Mouse (Mus musculus) hindbrain, postnatal 0 days (tissue): Measurements from ENCODE around the gene Pak3. TPM values are rescaled to one million over a fixed set of nuclear protein-coding genes. Genes with fewer than 3 reads are reported as not detected.

ENCODE experiments used
- ATAC-seq: fragments of 200-750 bp; cut with Nextera tagmentation; 2 replicates; pipeline ENCODE4 v1.8.0; 2017; ENCODE audit warnings: mild to moderate bottlenecking, moderate TSS enrichment, moderate library complexity
- DNase-seq: peaks from one replicate; pipeline ENCODE4 v3.0.0-alpha.2; 2015; ENCODE audit warnings: low spot score
- H3K27ac ChIP-seq: fragments of 300-500 bp; sonication (generic); 2 replicates; pipeline ENCODE4 v1.5.1; 2014; ENCODE audit warnings: mild to moderate bottlenecking
- H3K27me3 ChIP-seq: fragments of 300-500 bp; sonication (generic); 2 replicates; pipeline ENCODE4 v1.6.1; 2014; ENCODE audit warnings: low read length, mixed read lengths; ENCODE audit not compliant: insufficient read depth
- H3K36me3 ChIP-seq: fragments of 300-500 bp; sonication (generic); 2 replicates; pipeline ENCODE4 v1.6.1; 2014; ENCODE audit warnings: low read length, mixed read lengths; ENCODE audit not compliant: insufficient read depth
- H3K4me1 ChIP-seq: fragments of 300-500 bp; sonication (generic); 2 replicates; pipeline ENCODE4 v1.6.1; 2014; ENCODE audit warnings: antibody characterized with exemption, low read length, mixed read lengths; ENCODE audit not compliant: insufficient read depth
- H3K4me2 ChIP-seq: fragments of 300-500 bp; sonication (generic); 2 replicates; pipeline ENCODE4 v1.6.1; 2014; ENCODE audit warnings: low read depth, mild to moderate bottlenecking, low read length, moderate library complexity, mixed read lengths
- H3K4me3 ChIP-seq: fragments of 300-500 bp; sonication (generic); 2 replicates; pipeline ENCODE4 v1.5.1; 2014; ENCODE audit warnings: low read length
- H3K9ac ChIP-seq: fragments of 300-500 bp; sonication (generic); replicated peaks from 2 replicates; pipeline ENCODE4 v1.6.1; 2014; ENCODE audit warnings: mild to moderate bottlenecking, low read length, moderate library complexity, mixed read lengths
- H3K9me3 ChIP-seq: fragments of 300-500 bp; sonication (generic); 2 replicates; pipeline ENCODE4 v1.6.1; 2016; ENCODE audit warnings: low read length, mixed read lengths
- CTCF ChIP-seq: IDR thresholded peaks from 2 replicates; pipeline ENCODE4 v1.5.1; 2016; ENCODE audit warnings: antibody characterized with exemption, control low read depth, low read depth
- WGBS: fragments of 180-500 bp; shearing (Covaris S2); extraction: QIAGEN DNeasy Blood & Tissue Kit; methylation state at CpG from one replicate; pipeline ENCODE4 v1.1.7; 2014; 5-methylcytosine and 5-hydroxymethylcytosine counted together
- polyA plus RNA-seq: library from polyadenylated mRNA; unstranded; fragments of >200 nt; fragmentation: Nextera tagmentation; extraction: Ambion mirVana; gene quantifications from 2 replicates; pipeline ENCODE4 v1.2.1, GENCODE M21; 2015
- total RNA-seq: library from RNA; depleted of rRNA; stranded (reverse); fragments of >200 nt; gene quantifications from 2 replicates; pipeline ENCODE4 v1.2.3, GENCODE M21; 2014

Gene Pak3
- total and polyA plus RNA-seq, 2 experiments from 2014 or later: 195 to 224 TPM

DNA sequence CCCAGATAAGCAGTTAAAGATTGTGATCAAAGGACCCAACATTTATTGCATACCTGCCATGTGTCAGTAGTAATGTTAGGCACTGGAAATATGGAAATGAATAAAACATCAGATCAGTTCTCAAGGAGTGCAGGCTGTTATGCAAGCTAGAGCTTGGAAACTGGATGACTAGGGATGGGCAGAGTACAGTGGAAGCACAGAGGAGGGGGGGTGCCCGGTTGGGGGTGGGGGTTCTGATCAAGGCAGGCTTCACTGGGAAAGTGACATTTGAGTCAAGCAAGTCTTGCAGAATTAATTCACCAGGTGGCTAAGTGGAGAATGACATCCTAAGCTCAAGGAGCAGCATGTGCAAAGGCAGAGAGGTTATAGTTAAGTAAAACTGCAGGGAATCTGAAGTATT, 1.8 kb downstream of the Pak3 start:
- Histone ChIP-seq H3K27ac (no peak overlapping the region), H3K4me3 (no peak overlapping the region), H3K4me1 (no peaks in the 10 kb centered on the region), H3K27me3 (no peaks in the 10 kb centered on the region), H3K4me2 (peak overlapping the region; percentile 53; the same call in 1 of the 2 replicates), H3K9me3 (no peaks in the 10 kb centered on the region), H3K36me3 (no peaks in the 10 kb centered on the region), H3K9ac (no peak overlapping the region)
- 53% methylated on average over 1 of the region's 1 CpGs for WGBS
- ATAC-seq (no peak), DNase-seq (peak; percentile 8)
- TF ChIP-seq CTCF: no peak

DNA sequence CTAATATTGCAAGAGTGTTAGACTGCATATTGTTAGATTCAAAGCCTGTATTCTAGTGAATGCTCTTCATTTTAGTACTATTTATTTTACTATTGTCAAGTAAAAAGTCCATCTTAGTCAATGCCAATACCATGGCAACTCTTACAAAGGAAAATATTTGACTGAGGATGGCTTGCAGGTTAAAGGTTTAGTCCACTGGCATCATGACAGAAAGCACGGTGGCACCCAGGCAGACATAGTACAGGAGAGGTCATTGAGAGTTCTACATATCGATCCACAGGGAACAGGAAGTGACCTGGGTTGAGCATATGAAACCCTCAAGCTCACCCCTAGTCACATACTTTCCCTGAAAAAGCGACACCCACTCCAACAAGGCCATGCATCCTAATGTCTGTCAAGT, 13.9 kb downstream of the Pak3 start:
- no peak for TF ChIP-seq CTCF
- no peaks in the 10 kb centered on the region for H3K9me3 ChIP-seq
- WGBS: 71% methylated on average over 3 of the region's 3 CpGs
- H3K27me3 ChIP-seq: no peaks in the 10 kb centered on the region
- ATAC-seq (no peak), DNase-seq (no peak)
- no peak overlapping the region for H3K9ac ChIP-seq
- no peak overlapping the region for H3K4me3 ChIP-seq
- no peaks in the 10 kb centered on the region for H3K36me3 ChIP-seq
- H3K4me1 ChIP-seq: no peaks in the 10 kb centered on the region
- H3K27ac ChIP-seq: no peak overlapping the region
- H3K4me2 ChIP-seq: no peak overlapping the region

GRCm38 (mm10) chrX:143533574-143533973, 15.2 kb downstream of the Pak3 start:
- ATAC-seq (peak; percentile 66; the same call in 1 of the 2 replicates), DNase-seq (peak; percentile 67)
- no peak overlapping the region for H3K9ac ChIP-seq
- no peaks in the 10 kb centered on the region for H3K27me3 ChIP-seq
- 53% methylated on average over 3 of the region's 3 CpGs for WGBS
- no peak for TF ChIP-seq CTCF
- H3K4me1 ChIP-seq: no peaks in the 10 kb centered on the region
- H3K27ac ChIP-seq: no peak overlapping the region
- no peaks in the 10 kb centered on the region for H3K9me3 ChIP-seq
- H3K4me2 ChIP-seq: no peak overlapping the region
- no peaks in the 10 kb centered on the region for H3K36me3 ChIP-seq
- H3K4me3 ChIP-seq: no peak overlapping the region

DNA sequence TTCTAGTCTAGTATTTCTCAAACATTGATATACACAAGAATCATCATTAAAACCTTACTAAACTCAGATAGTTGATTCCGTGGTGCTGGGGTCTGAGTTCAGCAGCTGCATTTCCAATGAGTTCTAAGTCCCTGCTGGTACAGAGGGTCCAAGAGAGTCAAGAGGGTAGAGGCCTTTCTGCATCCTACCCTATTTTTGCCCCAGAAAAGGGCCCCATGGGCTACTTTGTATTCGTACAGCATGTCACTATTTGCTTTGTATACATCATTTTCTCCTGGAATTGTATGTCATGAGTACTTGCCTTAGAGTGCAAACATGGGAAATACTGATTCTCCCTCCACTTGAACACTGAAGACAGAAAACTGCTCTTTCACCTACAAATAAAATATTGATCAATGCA, 24.4 kb downstream of the Pak3 start:
- Histone ChIP-seq H3K9me3 (no peaks in the 10 kb centered on the region), H3K9ac (no peak overlapping the region), H3K4me3 (no peak overlapping the region), H3K4me2 (no peak overlapping the region), H3K27me3 (no peaks in the 10 kb centered on the region), H3K27ac (no peak overlapping the region), H3K4me1 (no peaks in the 10 kb centered on the region), H3K36me3 (no peaks in the 10 kb centered on the region)
- 45% methylated on average over 2 of the region's 2 CpGs for WGBS
- no peak for TF ChIP-seq CTCF
- DNase-seq (no peak), ATAC-seq (no peak)

- Histone ChIP-seq H3K9ac (no peak overlapping the region), H3K9me3 (no peaks in the 10 kb centered on the region), H3K36me3 (no peaks in the 10 kb centered on the region), H3K4me3 (no peak overlapping the region), H3K4me2 (no peak overlapping the region), H3K27ac (no peak overlapping the region), H3K27me3 (no peaks in the 10 kb centered on the region), H3K4me1 (no peaks in the 10 kb centered on the region)
- no peak for TF ChIP-seq CTCF
- DNase-seq: peak; percentile 44
- ATAC-seq: peak; percentile 89
- WGBS: 44% methylated on average over 7 of the region's 7 CpGs
These were observed 24.9 kb downstream of the Pak3 start for GRCm38 (mm10) chrX:143543186-143543793.

DNA sequence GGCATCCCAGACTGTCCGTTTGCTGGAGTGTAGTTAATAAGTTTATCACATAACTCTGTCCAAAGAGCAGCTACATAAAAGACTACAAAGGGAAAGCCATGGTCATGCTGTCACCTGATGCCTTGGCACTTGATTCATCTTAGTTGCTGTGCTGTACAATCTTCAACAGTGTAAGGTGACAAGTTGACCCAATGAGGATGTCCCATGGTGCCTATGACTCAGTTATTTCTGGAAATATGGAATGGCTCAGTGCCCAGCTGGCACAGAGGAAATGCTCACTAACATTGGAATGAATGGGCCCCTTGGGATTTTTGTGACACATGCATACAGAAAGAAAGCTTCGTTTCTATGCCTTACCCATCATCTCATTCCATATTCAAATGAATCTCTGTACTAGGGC, 55.3 kb downstream of the Pak3 start:
- Histone ChIP-seq H3K4me2 (no peak overlapping the region), H3K36me3 (no peaks in the 10 kb centered on the region), H3K9me3 (no peaks in the 10 kb centered on the region), H3K4me3 (no peak overlapping the region), H3K27me3 (no peaks in the 10 kb centered on the region), H3K27ac (no peak overlapping the region), H3K4me1 (no peaks in the 10 kb centered on the region), H3K9ac (no peak overlapping the region)
- DNase-seq (peak; percentile 9), ATAC-seq (no peak)
- no peak for TF ChIP-seq CTCF
- 55% methylated on average over 2 of the region's 2 CpGs for WGBS

GRCm38 (mm10) chrX:143579925-143580324, 61.5 kb downstream of the Pak3 start:
- no peaks in the 10 kb centered on the region for H3K27me3 ChIP-seq
- ATAC-seq: no peak
- DNase-seq: no peak
- no peak overlapping the region for H3K4me3 ChIP-seq
- no peak overlapping the region for H3K9ac ChIP-seq
- TF ChIP-seq CTCF: no peak
- H3K4me1 ChIP-seq: no peaks in the 10 kb centered on the region
- no peaks in the 10 kb centered on the region for H3K36me3 ChIP-seq
- H3K9me3 ChIP-seq: no peaks in the 10 kb centered on the region
- H3K4me2 ChIP-seq: no peak overlapping the region
- no peak overlapping the region for H3K27ac ChIP-seq
- 79% methylated on average over 2 of the region's 2 CpGs for WGBS
